Mouse (Mus musculus) bone marrow, adult 2 months (tissue): ENCODE data around the gene Pfdn5.

Experiments
- CTCF ChIP-seq: fragments of 200-500 bp; IDR thresholded peaks from 2 replicates; pipeline ENCODE4 v1.5.1; 2011; ENCODE audit warnings: low read length, control low read depth; ENCODE audit not compliant: control insufficient read depth, insufficient read depth
- POLR2A ChIP-seq: fragments of 200-500 bp; IDR thresholded peaks from 2 replicates; pipeline ENCODE4 v1.6.1; 2011; ENCODE audit warnings: low read depth, mild to moderate bottlenecking, control low read depth, low read length, borderline replicate concordance; ENCODE audit not compliant: control insufficient read depth

GRCm38 (mm10) chr15:102278726-102279091 is 47.2 kb upstream of the Pfdn5 start:
- TF ChIP-seq CTCF (no peak), POLR2A (no peak)
